Mouse (Mus musculus) brain, adult 2 months (tissue): Measurements from ENCODE around the gene Dgkz.
A peak's percentile ranks its signal among the peaks of the same experiment; 100 is the strongest.

Source experiments
- DNase-seq: peaks from one replicate; pipeline ENCODE4 v3.0.0; 2011; ENCODE audit warnings: low read depth, low spot score

The Dgkz gene

GRCm38 (mm10) chr2:91934826-91935525 lies 40.7 kb downstream of the Dgkz start:
- DNase-seq: peak; percentile 4

DNA sequence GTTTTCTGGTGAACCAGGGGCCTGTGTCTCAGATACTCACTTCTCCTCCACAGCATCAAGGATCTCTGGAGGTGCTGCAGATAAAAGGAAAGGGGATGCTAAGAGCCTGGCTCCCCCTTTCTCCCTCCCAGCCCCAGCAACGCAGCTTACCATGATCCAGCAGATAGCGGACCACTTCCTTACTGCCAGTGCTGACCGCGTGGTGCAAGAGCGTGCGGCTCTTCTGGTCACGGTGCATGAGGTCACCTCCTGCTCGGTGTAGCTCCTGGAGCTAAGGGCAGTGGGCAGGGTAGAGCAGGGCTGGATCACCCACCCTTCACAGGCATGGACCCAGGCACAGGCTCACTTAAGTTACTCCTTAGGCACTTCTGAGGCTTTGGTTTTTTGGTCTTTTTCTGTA lies 41.6 kb downstream of the Dgkz start:
- no peak for DNase-seq

- DNase-seq: peak; percentile 91
These were observed 42.2 kb downstream of the Dgkz start for GRCm38 (mm10) chr2:91933471-91933870.

DNA sequence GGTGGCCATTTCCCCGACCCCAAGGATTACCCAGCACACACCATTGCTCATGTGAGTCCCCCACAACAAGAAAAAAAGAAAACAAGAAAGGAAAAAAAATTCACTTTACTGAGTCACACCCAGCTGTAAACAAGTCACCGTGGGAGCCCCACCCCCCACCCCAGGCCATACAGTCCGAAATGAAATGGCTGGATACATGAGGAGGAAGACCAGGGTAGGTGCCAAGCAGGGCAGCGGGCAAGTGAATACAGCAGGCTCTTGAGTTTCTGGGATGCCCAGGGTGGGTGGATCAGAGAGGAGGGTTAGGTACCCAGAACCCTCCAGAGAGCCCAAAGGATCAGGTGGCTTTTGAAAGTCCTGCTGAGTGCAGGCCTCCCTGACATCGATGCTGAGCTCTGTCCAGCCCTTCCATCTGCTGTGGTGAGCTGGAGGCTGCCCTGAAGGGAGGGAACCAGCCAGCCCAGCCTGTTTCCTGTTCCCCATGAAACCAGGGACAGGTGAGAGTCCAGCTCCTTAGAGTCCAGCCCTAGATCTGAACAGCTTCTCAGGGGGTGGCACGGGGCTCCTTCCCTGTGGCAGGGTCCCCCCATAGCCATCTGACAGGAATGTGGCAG lies 42.8 kb downstream of the Dgkz start:
- peak; percentile 83 for DNase-seq

DNA sequence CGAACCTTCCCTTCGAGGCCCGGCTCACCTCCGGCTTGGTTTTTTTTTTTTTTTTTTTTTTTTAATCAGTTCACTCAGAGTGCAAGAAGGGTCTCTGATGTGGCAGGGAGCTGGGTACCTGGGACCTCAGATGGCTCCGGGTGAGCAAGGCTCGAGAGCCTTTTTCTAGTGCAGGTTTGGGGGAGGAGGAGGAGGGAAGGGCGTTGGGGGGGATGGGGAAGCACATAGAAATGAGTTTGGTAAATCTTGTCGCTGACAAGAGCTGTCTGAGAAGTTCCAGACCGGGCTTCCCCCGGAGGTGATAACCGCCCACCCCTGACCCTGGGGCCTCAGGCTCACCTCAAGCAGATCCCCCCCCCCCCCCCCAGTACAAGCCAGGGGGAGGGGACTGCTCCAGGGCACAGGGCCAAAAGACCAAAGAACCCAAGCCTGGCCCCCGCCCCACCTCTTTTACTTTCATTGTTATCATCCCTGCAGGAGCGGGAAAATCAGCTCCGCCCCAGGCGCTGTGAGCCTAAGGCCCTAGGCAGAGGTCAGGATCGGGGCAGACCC lies 43.4 kb downstream of the Dgkz start, which contains the start of gene Mdk:
Gene Mdk, minus strand, starts transcription at position 138 of the 552 bp plus-strand sequence.
- DNase-seq: no peak

DNA sequence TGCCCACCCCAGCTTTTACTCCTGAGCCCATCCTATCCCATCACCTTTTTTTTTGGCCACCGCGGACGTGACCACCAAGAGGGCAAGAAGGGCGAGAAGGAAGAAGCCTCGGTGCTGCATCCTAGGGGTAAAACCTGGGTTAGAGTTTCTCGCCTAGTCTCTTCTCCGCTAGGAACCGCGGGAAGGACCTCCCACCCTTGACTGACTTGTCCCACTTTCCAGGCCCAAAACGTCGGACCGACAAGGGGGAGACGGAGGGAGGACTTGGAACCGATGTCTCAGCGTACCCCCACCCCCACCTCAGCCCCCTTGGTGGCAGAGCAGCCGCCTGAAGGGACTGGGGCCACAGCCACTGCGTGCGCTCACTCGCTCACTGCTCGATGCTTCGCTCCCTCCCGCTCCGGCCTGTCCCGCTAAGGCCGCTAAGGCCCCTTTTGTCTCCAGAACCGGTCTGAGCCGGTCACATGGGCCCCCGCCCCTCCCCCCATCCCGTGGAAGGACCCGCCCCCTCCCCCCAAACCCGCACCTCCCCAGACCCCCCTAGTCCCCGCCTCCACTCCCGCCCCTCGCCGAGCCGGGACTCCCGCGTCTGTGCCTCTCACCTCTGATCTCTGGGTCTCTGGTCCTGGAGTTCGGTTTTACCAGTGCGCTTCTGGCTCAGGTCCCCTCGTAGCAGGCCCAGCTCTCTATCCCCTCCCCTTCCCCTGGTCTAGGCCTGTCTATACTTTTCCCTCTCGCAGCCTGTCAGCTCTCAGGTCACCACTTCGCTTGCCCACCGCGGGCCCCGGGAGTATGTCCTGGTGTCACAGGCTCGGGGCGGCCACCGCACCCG lies 44.1 kb downstream of the Dgkz start:
- DNase-seq: no peak

- DNase-seq: no peak
These were observed 44.8 kb downstream of the Dgkz start for GRCm38 (mm10) chr2:91930761-91931291.

DNA sequence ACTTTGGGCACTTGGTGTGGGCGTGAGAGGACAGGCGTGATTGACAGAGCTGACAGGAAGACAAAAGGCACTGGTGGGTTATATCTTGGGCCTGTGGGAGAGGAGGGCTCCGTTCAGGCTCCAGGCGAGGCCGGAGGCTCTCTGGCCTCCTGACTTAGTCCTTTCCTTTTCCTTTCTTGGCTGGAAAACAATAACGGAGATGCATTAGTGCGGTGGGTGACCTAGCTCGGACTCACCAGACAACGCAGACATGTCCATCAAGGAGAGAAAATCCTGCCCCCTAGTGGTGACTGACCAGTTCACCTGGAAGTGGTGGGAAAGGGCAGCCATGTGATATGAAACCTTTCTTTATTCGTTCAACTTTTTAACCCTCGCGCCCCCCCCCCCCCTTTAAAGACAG lies 45.7 kb downstream of the Dgkz start:
- DNase-seq: peak; percentile 88

DNA sequence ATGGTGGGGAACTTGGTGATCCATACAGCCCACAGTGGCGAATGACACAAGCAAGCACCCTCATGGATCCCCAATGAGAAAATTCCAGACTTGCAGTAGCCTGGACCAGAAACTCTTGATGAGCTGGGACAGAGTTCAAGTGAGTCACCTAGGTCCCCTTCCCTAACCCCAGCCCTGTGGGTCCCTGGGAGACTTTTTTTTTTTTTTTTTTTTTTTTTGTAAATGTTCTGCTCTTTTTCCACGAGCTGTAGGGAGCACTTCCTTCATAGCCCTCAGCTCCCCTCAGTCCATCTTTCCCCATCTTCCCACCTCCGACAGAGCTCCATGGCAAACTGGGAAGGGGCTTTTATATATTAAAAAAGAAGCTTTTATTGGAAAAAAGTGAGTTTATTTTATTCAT lies 46.2 kb downstream of the Dgkz start:
- no peak for DNase-seq

DNA sequence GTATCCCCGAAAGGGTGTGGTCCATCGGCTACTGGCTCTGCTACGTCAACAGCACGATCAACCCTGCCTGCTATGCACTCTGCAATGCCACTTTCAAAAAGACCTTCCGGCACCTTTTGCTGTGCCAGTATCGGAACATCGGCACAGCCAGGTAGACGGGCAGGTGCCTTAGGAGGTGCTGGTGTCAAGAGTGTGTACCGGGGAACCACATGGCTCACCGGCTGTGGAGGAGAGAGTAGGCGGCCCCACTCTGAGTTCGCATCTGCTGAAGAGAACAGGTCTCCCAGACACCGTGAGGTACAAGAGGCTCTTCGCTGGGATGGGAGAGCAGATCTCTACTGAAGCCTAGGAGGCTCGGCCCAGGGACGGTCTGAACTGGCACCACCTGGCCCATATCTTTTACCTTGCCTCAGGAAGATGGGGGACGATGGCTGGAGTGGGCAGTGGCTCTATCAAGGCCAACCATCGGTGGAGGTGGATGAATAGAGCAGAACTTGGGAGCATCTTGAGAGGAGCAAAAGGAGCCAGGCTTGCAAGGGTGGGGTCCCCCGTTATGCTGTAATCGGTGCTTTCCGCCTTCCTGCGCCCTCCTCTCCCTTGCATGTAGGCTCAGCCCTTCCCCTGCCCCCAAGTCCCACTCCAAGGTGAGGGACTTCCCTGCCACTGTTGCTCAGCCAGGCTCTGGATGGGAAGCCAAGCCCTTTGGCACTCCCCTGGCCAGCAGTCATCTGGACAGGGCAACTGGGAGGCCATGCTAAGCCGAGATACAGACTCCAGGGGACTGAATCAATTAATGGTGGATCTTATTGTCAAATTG lies 46.9 kb downstream of the Dgkz start:
- DNase-seq: peak; percentile 75

DNA sequence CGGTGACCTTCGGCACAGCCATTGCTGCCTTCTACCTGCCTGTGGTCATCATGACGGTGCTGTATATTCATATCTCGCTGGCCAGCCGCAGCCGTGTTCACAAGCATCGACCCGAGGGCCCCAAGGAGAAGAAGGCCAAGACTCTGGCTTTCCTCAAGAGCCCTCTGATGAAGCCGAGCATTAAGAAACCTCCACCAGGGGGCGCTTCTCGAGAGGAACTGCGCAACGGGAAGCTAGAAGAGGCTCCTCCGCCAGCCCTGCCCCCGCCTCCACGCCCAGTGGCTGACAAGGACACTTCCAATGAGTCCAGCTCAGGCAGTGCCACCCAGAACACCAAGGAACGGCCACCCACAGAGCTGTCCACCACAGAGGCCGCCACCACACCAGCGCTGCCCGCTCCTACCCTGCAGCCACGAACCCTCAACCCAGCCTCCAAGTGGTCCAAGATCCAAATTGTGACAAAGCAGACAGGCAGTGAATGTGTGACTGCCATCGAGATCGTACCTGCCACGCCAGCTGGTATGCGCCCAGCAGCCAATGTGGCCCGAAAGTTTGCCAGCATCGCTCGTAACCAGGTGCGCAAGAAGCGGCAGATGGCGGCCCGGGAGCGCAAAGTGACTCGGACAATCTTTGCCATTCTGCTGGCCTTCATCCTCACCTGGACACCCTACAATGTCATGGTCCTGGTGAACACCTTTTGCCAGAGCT lies 47.7 kb downstream of the Dgkz start:
- DNase-seq: peak; percentile 90

GRCm38 (mm10) chr2:91926949-91927348 lies 48.7 kb downstream of the Dgkz start, which contains the start of gene Chrm4:
Gene Chrm4 (plus strand): TSS chr2:91927249.
- no peak for DNase-seq

- peak; percentile 82 for DNase-seq
These were observed 50.2 kb downstream of the Dgkz start for GRCm38 (mm10) chr2:91925442-91925841.

- no peak for DNase-seq
These were observed 50.9 kb downstream of the Dgkz start for GRCm38 (mm10) chr2:91924726-91925125.

DNA sequence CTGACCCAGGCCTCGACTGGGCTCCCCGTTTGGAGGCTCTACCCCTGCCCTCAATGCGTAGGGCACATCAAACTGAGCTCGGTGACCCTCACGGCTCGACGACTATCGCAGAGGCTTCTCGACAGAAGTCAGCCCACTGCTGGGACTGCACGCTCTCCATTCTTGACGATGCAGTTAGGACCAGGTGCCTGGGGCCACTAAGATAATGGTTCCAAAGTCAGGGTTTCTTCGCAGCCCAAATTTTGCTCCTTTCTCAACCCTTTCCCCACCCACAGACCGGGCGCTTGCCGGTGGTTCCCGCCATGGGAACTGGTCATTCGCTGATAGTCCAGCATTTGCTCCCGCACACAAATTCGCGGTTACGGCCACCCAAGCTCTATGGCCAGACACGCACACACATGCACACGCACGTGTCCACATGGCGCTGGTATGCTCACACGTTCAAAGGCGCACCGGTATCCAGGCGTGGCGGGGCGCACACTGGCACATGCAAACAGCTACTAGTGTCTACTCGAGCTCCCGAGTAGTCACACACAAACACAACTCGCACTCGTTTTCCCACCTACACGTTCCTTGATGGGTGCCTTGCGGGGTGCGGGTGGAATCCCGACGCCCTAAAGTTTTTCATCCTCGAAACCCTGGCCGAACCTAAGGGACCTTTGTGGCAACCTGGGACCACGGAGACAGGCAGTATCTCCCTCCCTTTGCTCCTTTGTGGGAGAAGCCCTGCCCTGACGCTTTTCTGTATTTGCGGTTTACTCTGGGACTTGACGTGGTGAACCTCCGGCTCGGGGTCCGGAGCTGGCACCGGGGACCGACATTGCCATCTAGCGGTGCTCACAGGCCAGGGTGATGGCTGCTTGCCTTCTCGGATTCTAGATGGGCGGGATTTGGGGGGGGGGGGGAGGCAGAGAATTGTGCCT lies 52.0 kb downstream of the Dgkz start:
- peak; percentile 89 for DNase-seq

- no peak for DNase-seq
These were observed 52.9 kb downstream of the Dgkz start for GRCm38 (mm10) chr2:91922586-91923414.

DNA sequence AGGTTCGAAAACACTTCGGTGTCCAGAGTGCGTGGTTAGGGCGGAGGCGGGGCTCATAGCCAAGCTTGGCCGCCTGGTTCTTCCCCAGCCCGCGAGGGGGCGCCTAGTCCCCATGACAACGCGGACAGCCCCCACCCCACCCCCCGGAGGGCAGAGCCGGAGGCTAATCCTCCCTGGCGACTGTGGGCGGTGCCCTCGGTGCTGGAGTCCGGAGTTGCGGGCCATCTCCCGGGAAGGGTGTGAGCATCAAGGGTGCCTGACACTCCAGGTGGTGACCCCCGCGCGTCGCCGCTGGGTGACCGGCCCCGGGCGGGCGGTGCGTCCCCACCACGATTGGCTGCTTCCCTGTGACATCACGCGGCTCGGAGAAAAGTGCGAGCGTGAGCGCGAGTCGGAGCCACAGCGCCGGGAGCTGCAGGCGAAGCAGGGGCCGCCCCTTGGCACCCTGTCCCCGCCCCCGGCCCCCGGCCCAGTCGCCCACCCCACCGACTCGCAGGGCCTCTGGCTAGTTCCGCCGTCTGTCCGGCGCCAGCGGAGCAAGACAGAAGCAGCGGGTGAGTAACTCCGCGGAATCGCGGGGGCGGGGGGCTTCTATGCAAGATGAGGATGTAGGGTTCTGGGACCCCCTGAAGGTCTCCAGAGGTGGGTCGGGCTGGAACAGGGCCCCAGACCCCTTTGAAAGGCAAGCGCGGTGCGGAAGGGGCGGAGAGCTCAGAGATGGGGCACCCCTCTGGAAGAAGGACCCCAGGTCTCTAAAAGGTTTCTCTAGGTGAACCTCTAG lies 53.7 kb downstream of the Dgkz start:
- peak; percentile 83 for DNase-seq
